Mouse (Mus musculus) layer of hippocampus, adult 8-10 months (tissue): ENCODE data around the gene Nr3c2. TPM values are rescaled to one million over a fixed set of nuclear protein-coding genes. Genes with fewer than 3 reads are reported as not detected.

Experiments used
- DNase-seq, 2 experiments: peaks; one replicate each; pipeline ENCODE4 v3.0.0; 2022; ENCODE audit warnings: low spot score in 2 of 2
- total RNA-seq, 4 experiments: library from RNA; stranded (reverse); gene quantifications; 2 replicates each; pipeline ENCODE4 v1.2.4; 2022

Nr3c2 gene
- total RNA-seq, 4 experiments from 2014 or later, result 144 to 159 (median 150) TPM

DNA sequence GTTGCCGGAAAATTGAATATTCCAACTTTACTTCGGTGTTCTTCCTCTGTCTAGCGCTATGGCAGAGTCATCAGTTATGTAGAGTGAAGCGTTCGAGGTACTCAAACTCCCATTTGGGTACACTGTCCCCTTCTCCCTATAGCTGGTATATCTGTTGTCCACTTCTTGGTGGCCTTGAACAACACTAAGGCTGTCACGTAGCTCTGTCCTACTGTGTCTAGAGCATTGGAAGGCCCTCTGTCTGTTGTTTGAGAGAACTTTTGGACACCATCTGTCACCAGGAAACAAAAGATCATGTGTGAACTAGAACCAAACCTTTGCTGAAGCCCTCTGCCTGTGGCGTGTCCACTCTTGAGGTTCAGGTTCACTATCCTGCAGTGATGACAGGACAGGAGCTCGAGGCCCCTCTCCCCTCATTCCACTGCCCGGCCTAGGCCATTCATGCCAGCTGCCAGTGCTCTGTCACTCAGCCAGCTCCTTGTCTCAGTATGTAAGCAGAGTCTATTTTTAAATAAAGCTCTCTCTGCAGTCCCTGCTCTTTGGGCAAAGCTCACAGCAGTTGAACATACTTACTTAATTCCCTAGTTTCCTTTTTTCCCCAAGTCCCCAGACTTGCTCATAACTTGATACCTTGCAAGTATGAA lies 72.6 kb downstream of the Nr3c2 start:
- DNase-seq, result no peak

DNA sequence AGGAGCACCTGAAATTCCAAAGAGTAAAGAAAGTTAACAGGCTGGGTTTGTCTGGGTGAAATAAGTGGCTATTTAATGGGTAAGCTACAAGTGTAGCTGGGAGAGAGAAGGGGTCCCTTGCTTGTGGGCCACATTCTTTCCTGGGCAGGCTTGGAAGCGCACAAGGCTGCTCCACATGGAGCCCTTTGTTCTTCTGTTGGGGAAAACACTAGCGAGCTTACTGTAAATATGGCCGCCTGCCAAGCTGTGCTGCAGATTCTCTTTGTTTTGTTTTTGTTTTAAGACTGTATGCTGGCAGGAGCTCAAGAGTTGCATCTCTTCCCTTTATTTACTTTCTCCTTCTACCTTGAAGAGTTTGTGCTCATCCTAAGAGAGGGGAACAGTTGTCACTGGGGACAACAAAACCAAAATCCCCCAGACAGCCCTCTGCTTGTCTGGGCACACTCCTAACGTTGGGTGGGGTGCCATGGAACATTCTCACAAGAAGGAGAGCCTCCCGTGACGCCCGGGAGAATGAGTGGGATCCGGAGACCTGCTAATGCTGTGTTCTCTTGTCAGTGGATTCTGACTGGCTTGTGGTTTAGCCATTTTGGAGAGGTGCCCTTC lies 73.8 kb downstream of the Nr3c2 start:
- no peak for DNase-seq

DNA sequence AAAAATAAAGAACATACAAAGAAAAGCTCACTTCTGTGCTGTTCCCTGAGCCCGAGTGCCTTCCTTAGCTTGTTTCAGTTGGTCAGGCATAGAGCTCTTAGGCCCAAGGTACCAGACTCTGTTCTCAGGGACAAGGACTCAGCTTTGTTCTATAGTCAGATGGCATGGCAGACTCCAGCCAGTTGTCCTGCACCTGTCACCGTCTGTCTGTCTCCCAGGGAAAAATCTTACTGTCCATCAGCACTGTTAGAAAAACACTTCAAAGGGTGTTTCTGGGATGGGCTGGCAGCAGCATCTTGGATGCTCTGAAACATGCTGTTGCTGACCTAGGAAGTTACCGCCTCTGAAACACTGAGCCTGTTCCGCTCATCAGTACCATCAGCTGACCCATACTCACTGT lies 78.7 kb downstream of the Nr3c2 start:
- no peak for DNase-seq

DNA sequence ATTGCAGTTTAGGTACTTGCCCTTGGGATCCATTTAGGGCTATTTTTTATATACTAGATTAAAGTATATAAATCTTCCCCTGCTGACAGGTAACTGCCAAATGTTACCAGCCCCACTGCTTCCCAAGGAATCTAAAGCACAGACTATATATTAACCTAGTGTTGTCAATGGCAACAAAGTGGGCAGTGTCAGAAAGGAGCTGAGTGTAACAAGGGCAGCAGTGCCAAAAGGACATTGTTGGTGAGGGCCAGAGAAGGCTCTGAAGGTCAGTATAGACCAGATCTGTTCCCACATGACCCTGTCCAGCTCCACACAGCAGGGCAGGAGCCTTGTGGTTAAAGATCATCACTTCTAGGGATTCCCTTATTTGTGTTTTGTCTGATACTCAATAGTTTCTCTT lies 84.8 kb downstream of the Nr3c2 start:
- DNase-seq, result no peak

DNA sequence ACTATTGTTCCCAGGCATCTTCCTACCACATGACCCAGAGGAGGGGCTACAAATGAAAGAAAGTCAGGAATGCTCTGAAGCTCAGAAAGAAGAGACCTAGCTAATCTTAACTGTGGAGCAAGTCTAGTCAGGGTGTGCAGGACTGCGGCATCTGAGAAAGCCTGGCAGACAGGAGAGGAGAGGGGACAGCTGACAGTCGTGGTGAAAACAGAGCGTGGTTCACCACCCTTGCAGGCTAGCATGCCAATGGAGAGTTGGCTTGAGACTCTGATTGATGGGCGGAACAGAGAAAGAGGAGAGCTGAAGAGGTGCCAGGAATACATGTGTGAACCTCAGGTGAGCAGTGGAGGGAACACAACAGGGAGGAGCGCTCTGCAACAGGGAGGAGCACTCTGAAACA lies 85.6 kb downstream of the Nr3c2 start:
- DNase-seq, result no peak

DNA sequence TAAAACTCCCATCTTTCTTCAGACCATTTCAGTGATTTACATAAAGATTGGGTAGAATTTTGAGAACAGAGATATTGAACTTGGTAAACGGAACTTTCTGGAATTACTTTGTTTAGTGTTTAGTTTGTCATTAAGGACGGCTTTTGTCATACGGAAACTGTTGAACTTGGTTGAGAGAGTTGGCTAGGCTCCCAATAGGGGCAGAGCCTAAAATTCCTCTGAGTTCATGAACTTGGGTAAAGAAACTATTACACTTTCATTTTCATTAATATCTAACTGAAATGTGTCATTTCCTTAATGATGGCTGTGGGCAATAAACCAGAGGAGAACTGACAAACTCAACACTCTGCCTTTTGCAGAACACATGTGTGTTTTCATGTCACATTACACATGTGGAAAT lies 88.6 kb downstream of the Nr3c2 start:
- DNase-seq, result no peak

DNA sequence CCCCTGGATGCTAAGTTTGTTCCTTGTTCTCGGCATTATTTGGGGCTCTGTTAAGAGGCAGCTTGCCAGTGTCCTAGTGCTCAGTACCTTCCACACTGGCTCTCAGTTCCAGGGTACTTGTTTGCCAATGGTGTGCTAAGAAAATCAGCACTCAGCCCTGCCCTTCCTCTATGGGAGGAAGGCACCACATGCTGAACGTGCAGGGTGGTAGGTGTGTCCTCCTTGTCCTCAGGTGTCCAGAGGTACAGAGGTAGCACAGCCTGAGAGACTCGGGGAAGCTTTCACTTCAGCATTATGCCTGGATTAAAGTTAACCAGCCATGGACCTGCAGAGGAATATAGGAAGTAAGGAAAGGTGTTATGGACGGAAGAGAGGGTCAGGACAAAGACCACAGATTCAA lies 99.0 kb downstream of the Nr3c2 start:
- DNase-seq, result no peak

DNA sequence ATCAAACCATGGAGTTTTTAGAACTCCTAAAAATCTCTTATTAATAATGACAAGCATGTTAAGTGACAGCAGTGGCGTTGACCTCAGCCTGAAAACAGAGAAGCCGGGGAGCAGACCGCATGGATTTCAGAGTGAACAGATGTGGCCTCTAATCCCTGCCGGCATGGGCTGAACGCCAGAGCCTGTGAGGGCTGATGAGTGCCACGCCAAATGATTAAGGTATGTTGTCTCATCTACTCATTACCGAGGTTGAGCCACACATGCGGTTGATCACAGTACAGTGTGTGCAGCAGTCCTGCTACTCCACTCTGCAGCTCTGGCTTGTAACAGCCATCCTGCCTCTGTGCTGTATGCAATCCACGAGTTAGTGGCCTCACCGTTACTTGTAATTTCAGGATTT lies 110.2 kb downstream of the Nr3c2 start:
- no peak for DNase-seq

DNA sequence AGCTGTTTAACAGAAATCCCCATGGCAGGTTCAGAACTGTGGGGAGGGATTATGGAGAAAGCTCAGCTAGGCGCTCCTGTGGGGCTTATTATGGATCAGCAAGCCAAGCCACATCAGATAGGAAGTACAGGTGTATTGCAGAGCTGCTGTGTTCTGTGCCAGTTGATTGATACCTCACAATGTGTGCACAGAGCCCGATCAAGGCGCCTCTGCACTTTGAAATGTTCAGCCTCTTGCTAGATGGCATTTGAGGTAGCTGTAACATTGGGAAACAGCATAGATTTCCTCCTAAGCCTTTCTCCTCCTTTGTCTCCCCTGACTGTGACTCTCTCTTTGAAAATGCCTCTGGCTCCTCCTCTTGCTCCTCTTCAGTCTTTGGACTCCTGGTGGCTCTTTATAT lies 112.7 kb downstream of the Nr3c2 start:
- no peak for DNase-seq

DNA sequence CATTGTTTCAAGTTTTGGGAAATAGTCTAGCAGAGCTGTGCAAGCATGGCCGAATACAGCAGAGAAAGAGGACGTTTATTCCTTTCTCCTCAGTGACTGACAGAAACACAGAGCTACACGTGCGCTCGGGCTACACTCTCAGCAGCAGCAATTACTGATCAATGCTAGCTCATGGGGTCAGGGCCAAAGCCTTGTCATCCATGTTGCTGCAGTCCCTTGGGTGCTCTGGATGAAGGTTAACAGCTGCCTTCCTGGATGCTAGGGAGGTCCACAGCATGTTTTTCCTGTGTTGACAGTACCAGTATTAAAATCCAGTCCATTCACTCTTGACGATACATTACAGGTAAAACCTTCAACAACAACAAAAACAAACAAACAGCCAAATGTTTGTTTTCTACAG lies 113.4 kb downstream of the Nr3c2 start:
- DNase-seq, result no peak

DNA sequence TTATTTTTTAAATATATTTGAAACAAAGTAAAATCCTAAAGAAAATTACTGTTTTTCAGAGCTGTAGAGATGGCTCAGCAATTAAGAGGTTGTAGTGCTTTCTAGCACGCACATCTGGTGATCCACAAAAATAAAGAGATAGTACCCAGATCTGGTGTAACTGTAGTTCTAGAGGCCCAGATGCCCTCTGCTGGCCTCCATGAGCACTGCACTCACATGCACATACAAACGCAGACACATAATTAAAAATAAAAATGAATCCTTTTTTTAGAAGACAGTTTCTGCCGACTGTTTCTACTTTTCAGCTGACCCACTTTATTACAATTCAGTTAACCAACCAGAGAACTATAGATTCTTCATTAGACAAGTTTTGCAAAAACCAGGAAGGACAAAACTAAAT lies 117.5 kb downstream of the Nr3c2 start:
- no peak for DNase-seq

DNA sequence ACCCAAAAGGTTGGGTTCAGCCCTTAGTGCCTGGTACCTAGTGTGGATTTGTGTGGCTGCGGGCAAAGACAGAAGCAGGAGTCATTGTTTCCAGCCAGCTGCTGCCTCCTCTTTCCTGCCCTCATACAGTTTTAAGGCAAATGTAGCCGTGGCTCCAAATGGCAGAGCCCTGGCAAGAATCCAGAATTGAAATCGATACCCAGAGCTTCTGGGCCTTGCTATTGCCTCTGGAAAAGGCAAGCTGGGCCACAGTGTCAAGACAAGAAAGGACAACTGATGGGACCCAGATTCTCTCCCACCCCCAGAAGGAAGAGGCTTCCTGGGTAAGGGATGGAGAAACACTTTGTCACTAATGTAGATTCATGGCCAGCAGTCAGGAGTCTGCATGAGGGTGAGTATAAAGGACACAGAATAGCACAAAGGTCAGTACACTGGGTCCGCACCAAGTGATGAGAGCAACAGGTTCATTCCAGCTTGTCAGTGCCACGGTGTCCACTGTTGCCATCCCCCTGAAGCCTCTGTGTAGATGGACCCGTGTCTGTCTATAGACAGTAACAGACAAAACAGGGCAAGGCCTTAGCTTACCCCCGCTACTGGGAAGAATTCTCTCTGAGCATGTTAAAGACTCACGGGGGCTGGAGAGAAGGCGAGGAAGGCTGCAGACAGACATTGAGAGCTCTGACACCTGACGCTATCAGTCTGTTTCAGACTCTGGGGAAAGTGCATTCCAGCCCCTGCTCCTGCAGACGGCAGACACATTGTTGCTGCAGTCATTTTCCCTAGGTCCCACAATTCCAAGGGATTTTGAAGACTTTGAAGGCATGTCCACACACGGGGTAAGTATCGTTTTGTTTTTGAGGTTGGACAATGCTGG lies 124.8 kb downstream of the Nr3c2 start:
- DNase-seq, result no peak

DNA sequence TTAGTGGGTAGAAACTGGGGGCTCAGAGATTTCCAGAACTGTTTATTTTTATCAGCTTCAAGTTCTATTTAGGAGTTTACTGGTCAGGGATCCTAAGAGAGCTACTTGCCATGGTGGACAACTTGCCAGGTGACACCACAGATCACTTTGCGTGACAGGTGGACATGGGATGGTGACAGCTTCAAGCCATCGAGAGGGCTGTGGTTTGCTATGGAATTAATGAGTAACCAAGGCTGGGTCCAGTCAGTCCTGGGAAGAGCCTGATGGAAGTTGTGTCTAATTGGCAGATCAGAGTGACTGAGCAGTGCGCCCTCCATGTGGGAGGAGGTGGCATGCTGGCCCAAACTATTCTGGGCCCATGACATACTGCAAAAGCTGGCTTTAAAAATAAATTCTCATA lies 132.0 kb downstream of the Nr3c2 start:
- DNase-seq, result no peak

DNA sequence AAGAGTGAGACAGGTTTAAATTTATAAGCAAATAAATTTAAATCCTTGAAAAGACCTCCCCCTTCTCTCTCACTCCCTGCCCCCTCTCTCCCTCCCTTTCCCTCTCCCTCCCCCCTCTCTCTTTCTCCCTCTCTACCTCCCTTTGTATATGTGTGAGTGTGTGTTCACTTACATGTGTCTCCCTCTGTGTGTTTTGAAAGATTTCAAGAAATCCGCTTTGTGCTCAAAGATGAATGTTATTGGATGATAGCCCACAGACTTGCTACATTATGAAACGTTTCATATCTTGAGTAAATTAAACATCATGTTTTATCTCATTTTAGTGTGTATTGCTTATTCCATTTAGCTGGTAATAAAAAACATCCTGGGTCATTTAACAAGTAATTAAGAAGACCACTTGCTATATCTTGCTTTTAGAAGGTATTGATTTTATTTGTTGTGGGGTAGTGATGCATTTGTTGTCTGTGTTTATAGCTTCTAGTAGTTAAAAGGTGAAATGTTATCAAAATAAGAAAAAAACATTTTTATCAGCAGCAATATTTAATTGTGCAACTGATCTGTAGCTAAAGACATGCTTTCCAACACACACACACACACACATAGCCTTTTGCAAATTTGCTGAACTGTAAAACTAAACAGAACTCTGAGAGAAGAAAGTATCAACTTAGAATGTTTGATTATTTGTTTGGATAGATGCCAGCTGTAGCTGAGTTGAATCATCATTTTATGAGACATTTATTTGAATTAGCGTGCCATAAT lies 134.6 kb downstream of the Nr3c2 start:
- DNase-seq, result no peak

DNA sequence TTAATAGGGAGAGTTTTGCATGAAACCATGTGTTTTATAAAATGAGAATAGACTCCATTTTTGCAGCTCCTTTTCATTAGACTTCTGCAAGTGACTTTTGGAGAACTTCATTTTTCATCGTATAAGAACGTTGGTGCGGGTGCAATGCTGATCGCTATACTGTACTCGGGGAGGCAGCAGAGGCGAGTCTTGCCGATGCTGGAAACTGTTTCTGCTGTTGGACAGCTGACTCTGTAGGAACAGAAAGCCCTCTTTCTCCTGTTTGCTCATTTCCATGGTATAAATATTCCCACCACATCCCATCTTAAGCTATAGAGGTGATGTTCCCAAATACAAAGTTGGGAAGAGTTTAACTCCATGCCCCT lies 135.2 kb downstream of the Nr3c2 start:
- DNase-seq, result no peak

DNA sequence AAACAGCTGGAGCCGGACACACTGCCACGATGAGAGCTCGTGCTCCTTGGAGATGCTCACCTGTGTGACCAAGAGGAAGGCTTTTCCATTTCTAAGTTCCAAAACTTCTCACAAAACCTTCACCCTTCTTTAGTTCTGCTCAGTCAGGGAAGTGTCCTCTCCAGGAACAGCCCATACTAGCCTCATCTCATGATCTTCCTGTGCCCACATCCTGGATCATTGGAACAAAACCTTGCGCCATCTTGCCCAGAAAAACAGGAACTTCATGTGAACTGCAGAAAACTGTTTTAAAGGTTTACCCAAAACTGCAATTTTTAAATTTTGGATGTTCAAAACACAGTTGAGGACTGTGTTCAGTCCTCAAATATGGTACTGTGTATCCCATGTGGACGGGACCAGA lies 142.0 kb downstream of the Nr3c2 start:
- DNase-seq, result no peak

DNA sequence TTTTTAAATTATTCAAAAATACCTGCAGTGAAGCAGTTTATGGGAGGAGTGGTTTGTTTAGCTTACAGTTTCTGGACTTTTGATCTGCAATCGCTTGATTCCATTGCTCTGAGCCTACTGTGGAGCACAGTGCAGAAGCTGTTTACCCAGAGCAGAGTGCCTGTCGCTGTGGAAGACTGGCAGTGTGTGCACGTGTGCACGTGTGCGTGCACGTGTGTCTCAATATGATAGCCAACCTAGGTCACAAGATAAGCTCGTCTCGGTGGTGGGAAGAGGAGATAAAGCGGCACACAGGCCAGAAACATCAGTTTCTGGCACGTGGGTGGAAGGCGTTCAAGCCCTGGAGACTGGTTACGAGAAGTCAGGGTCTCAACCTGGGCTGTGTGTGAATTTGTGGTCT lies 145.6 kb downstream of the Nr3c2 start:
- no peak for DNase-seq

DNA sequence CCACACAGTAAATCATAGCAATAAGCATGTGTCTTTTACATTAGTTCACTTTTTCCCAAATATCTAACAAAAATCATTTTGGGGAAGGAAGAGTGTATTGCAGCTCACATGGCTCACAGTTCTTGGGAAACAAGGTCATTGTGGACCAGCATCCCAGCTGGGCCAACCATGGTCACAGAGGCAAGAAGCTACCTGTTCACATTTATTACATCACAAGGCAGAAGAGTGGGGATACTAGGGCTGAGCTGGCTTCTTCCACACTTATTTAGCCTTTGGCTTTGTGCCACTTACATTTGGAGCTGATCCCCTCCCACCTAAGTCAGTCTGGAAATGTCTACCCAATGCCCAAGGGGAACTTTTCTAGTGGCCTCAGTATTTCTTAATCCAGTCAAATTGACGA lies 146.5 kb downstream of the Nr3c2 start:
- DNase-seq, result no peak

DNA sequence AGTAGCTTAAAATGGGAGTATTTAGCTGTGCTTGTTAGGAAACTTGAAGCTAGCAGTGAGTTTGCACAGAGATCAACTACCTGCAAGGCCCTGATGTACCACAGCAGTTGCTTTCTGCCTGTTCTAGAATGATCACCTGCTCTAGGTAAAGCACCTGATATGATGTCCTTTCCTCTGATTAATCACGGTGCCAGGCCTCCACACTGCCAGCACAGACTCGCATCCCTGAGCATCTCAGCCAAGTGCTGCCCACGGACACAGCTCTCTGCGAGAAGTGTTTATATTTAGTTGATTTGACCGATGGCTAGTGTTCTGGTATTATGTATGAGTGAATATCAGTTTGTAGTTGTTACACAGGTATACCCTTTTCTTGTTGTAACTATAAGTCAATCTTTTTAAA lies 147.0 kb downstream of the Nr3c2 start:
- DNase-seq, result no peak

DNA sequence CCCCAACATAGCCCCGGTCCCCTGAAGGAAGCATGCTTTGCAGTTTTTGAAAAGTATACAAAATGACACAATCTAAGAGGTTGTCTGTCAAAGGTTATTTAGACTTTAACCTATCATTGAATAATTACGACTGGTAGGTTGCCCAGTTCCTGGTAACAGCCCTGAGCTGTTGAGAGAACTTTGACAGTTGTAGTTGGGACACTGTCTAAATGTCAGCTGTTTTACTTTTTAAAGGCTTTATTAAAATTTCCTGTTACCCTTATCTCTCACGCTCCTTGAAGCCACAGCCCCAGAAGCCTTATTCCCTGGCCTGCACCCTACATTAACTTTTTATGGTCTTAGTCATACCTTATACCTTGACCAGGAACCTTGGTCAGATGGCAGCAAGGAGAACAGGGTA lies 147.5 kb downstream of the Nr3c2 start:
- no peak for DNase-seq

DNA sequence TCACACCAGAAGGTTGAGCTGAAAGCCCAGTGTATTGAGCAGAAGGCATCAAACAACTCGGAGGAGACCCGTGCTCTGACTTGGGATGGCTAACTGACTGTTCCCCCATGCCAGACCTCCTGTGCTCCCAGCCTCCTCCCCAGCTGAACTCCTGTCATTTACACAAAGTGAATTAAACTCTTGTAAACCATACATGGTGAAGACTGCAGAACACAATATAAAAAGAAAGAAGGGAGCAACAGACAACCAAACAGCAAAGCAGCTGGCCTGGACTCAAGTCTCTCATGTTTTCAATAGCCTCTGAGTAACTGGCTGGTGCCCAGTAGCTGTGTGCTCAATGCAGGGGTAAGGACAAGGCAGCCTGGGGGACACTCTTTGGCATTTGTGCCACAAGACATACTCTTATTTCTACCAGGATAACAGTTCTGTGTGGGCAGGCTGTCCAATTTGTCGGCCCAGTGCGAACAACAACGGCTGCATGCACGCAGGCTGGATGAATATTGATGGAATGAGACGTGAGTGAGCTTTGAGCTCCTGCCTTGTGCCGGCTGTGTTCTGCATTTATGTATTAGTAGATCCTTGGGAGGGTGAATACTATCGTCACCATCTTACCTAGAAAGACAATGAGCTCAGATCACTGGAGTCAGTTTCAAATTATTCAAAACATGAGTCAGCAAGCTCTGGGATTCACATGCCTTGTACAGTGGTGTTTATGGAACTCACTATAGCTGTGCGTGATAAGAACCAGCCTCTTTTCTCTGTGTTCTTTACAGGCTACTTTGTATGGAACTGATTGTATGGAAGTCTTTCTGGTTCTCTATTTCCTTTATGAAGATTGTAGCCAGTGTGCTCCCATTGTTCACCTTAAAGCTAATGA lies 152.4 kb downstream of the Nr3c2 start:
- peak in 1 of 2 experiments; percentile 25 for DNase-seq
